Mouse (Mus musculus) E14TG2a.4 (cell line): ENCODE results near the gene Prrc2b.

ENCODE experiments used
- CTCF ChIP-seq: conservative IDR thresholded peaks from 2 replicates; pipeline ENCODE4 v1.5.1; 2014; ENCODE audit warnings: low read length
- NANOG ChIP-seq: IDR thresholded peaks from 2 replicates; pipeline ENCODE4 v1.6.1; 2014; ENCODE audit warnings: borderline replicate concordance, low read length, mixed read lengths
- POU5F1 ChIP-seq: IDR thresholded peaks from 2 replicates; pipeline ENCODE4 v1.6.1; 2014; ENCODE audit warnings: low read length, borderline replicate concordance

GRCm38 (mm10) chr2:32104122-32104521 lies 46.8 kb upstream of the Prrc2b start:
- no peak for TF ChIP-seq CTCF
- TF ChIP-seq NANOG, result no peak
- no peak for TF ChIP-seq POU5F1
